Mouse (Mus musculus) stomach, postnatal 0 days (tissue): ENCODE measurements around the gene Pwp2. TPM values are rescaled to one million over a fixed set of nuclear protein-coding genes. Genes with fewer than 3 reads are reported as not detected.
A peak's percentile ranks its signal among the peaks of the same experiment; 100 is the strongest.

Experiments
- ATAC-seq: fragments of 200-750 bp; cut with Nextera tagmentation; 2 replicates; pipeline ENCODE4 v1.8.0; 2017; ENCODE audit not compliant: low FRiP score, low TSS enrichment
- DNase-seq: peaks from one replicate; pipeline ENCODE4 v3.0.0-alpha.2; 2016; ENCODE audit warnings: low spot score
- H3K27ac ChIP-seq: fragments of 300-500 bp; sonication (generic); replicated peaks from 2 replicates; pipeline ENCODE4 v1.5.1; 2014; ENCODE audit warnings: mild to moderate bottlenecking, control low read depth
- H3K27me3 ChIP-seq: fragments of 300-500 bp; sonication (generic); 2 replicates; pipeline ENCODE4 v1.6.1; 2014; ENCODE audit warnings: low read length; ENCODE audit not compliant: control insufficient read depth, insufficient read depth
- H3K36me3 ChIP-seq: fragments of 300-500 bp; sonication (generic); 2 replicates; pipeline ENCODE4 v1.6.1; 2014; ENCODE audit warnings: low read length, mixed read lengths; ENCODE audit not compliant: control insufficient read depth, insufficient read depth
- H3K4me1 ChIP-seq: fragments of 300-500 bp; sonication (generic); replicated peaks from 2 replicates; pipeline ENCODE4 v1.6.1; 2014; ENCODE audit warnings: antibody characterized with exemption; ENCODE audit not compliant: control insufficient read depth, insufficient read depth
- H3K4me2 ChIP-seq: fragments of 300-500 bp; sonication (generic); replicated peaks from 2 replicates; pipeline ENCODE4 v1.6.1; 2014; ENCODE audit warnings: low read depth, mild to moderate bottlenecking, control low read depth, moderate library complexity
- H3K4me3 ChIP-seq: fragments of 300-500 bp; sonication (generic); 2 replicates; pipeline ENCODE4 v1.5.1; 2014; ENCODE audit warnings: low read depth, low read length, control low read depth
- H3K9ac ChIP-seq: fragments of 300-500 bp; sonication (generic); 2 replicates; pipeline ENCODE4 v1.6.1; 2014; ENCODE audit warnings: mild to moderate bottlenecking, low read length, control low read depth, mixed read lengths
- H3K9me3 ChIP-seq: fragments of 300-500 bp; sonication (generic); 2 replicates; pipeline ENCODE4 v1.6.1; 2016; ENCODE audit warnings: low read length; ENCODE audit not compliant: control insufficient read depth
- CTCF ChIP-seq: IDR thresholded peaks from 2 replicates; pipeline ENCODE4 v1.5.1; 2016; ENCODE audit warnings: antibody characterized with exemption, low read depth, mild to moderate bottlenecking, moderate library complexity
- EP300 ChIP-seq: optimal IDR thresholded peaks from 2 replicates; pipeline ENCODE3; 2016; ENCODE audit warnings: antibody characterized with exemption
- WGBS: fragments of 180-500 bp; shearing (Covaris S2); extraction: QIAGEN DNeasy Blood & Tissue Kit; methylation state at CpG from one replicate; pipeline ENCODE4 v1.1.7; 2014; 5-methylcytosine and 5-hydroxymethylcytosine counted together
- polyA plus RNA-seq: library from polyadenylated mRNA; unstranded; fragments of >200 nt; fragmentation: Nextera tagmentation; extraction: Ambion mirVana; gene quantifications from 2 replicates; pipeline ENCODE4 v1.2.1, GENCODE M21; 2015

Gene Pwp2
- polyA plus RNA-seq, 1 experiment from 2014 or later, result 6.2 TPM

DNA sequence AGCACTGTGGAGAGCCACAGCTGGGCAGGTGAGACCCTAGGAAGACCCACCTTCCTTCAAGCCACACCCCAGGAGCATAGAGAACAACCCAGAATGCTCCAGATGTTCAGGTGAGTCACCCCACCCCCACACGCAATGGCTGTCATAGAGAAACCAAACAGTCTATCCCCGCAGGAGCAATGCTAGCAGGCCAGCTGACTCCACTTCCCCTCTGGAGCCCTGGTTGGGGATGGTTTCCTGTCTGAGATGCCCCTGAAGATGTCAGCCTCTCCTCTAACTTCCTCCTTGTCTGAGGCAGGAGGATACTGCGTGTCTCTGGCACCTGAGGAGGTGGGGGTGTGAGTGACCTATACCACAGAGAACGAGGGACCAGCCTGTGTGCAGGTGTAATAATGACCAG is 50.5 kb downstream of the Pwp2 start:
- no peak overlapping the region for H3K4me3 ChIP-seq
- H3K9me3 ChIP-seq, result no peaks in the 10 kb centered on the region
- ATAC-seq, result no peak
- no peaks in the 10 kb centered on the region for H3K36me3 ChIP-seq
- WGBS, result 70% methylated on average over 4 of the region's 4 CpGs
- peaks cover 7% of the 10 kb centered on the region for H3K4me1 ChIP-seq
- no peak for DNase-seq
- peak overlapping the region; percentile 24; the same call in 1 of the 2 replicates for H3K27ac ChIP-seq
- TF ChIP-seq CTCF (no peak), EP300 (no peak)
- H3K4me2 ChIP-seq, result no peak overlapping the region
- H3K9ac ChIP-seq, result no peak overlapping the region
- H3K27me3 ChIP-seq, result no peaks in the 10 kb centered on the region

DNA sequence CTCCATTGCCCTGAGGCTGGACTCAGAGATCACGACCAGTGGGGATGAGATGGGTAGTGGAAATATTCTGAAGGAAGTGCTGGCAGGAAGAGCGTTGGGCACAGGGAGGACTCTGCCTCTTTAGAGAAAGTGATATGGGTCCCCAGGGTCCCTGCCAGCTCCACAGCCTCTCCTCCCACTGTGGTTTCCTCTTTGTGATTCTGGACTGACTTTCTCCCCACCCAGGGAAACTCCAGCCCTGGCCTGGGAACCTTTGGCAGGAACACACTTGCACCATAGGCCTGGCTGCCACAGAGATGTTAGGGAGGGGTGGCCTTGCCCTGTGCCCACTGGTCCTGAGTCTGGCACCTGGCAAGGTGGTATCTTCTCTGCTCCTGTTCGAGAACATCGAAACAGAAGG is 55.0 kb downstream of the Pwp2 start:
- 77% methylated on average over 4 of the region's 4 CpGs for WGBS
- H3K4me1 ChIP-seq, result peaks cover 6% of the 10 kb centered on the region
- H3K4me3 ChIP-seq, result no peak overlapping the region
- ATAC-seq (no peak), DNase-seq (no peak)
- H3K36me3 ChIP-seq, result no peaks in the 10 kb centered on the region
- no peaks in the 10 kb centered on the region for H3K27me3 ChIP-seq
- H3K9ac ChIP-seq, result no peak overlapping the region
- TF ChIP-seq CTCF, result no peak
- TF ChIP-seq EP300, result no peak
- no peak overlapping the region for H3K27ac ChIP-seq
- no peaks in the 10 kb centered on the region for H3K9me3 ChIP-seq
- H3K4me2 ChIP-seq, result no peak overlapping the region

DNA sequence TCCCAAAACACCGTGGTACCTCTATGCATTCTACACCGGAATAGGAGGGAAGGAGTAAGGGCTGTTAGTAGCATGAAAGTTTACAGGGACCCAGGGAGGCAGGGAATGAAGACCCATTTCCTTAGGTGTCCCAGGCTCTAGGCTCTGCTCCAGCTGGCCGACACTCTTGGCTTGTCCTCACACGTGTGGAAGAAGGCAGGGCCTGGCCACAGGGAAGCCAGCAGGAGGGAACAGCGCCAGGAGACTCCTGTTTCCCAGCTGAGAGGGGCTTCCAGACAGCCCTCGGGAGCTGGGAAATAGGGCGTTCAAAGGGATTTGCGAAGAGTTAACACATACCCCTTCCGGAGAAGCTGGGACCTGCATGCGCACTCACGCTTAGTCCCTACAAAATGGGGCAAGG is 55.5 kb downstream of the Pwp2 start:
- Histone ChIP-seq H3K4me3 (no peak overlapping the region), H3K9me3 (no peaks in the 10 kb centered on the region), H3K27me3 (no peaks in the 10 kb centered on the region), H3K36me3 (no peaks in the 10 kb centered on the region), H3K27ac (no peak overlapping the region), H3K4me2 (no peak overlapping the region), H3K4me1 (peaks cover 3% of the 10 kb centered on the region; the same call in 1 of the 2 replicates), H3K9ac (no peak overlapping the region)
- no peak for TF ChIP-seq EP300
- TF ChIP-seq CTCF, result no peak
- WGBS, result 41% methylated on average over 11 of the region's 11 CpGs
- no peak for DNase-seq
- no peak for ATAC-seq

DNA sequence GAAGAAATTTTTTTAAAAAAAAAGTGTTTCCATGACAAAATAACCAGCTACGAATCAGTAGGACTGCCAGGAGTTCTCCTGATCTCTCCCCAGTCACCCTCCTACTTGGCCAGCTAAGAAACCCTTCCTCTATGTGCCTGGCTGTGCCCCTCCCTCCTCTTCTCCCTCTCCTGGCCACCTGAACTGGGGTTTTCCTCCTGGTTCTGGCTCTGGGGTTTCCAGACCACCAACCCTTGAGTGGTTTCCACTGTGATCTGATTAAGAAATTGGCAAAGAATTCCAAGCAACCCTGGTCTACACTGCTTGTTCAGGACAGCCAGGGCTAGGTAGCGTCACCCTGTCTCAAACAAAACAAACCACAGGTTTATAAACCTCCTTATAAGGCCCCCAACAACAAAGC is 56.3 kb downstream of the Pwp2 start:
- WGBS, result 69% methylated on average over 2 of the region's 2 CpGs
- no peak overlapping the region for H3K9ac ChIP-seq
- no peak overlapping the region for H3K4me3 ChIP-seq
- H3K36me3 ChIP-seq, result no peaks in the 10 kb centered on the region
- ATAC-seq (no peak), DNase-seq (no peak)
- H3K4me1 ChIP-seq, result peaks cover 3% of the 10 kb centered on the region; the same call in 1 of the 2 replicates
- H3K9me3 ChIP-seq, result no peaks in the 10 kb centered on the region
- no peak overlapping the region for H3K4me2 ChIP-seq
- H3K27me3 ChIP-seq, result no peaks in the 10 kb centered on the region
- H3K27ac ChIP-seq, result no peak overlapping the region
- no peak for TF ChIP-seq EP300
- no peak for TF ChIP-seq CTCF

DNA sequence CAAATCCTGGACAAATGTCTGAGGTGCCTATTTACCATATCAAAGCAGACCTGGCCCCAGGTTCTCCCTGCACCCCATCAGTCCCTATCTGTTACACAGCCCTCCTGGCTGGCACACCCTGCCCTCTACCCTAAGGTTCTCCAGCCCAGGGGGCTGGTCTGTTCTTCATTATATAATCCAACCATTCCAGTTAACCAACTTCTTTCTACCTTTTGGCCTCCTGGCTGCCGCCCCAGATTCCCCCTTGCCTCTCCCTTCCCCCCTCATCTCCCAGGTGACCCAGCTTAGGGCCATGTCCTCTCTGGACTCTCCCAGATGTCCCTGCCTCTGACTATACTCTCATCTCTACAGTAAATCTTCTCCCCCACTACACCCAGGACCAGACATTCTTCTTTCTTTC is 57.0 kb downstream of the Pwp2 start:
- peak overlapping the region; percentile 45; the same call in 1 of the 2 replicates for H3K27ac ChIP-seq

DNA sequence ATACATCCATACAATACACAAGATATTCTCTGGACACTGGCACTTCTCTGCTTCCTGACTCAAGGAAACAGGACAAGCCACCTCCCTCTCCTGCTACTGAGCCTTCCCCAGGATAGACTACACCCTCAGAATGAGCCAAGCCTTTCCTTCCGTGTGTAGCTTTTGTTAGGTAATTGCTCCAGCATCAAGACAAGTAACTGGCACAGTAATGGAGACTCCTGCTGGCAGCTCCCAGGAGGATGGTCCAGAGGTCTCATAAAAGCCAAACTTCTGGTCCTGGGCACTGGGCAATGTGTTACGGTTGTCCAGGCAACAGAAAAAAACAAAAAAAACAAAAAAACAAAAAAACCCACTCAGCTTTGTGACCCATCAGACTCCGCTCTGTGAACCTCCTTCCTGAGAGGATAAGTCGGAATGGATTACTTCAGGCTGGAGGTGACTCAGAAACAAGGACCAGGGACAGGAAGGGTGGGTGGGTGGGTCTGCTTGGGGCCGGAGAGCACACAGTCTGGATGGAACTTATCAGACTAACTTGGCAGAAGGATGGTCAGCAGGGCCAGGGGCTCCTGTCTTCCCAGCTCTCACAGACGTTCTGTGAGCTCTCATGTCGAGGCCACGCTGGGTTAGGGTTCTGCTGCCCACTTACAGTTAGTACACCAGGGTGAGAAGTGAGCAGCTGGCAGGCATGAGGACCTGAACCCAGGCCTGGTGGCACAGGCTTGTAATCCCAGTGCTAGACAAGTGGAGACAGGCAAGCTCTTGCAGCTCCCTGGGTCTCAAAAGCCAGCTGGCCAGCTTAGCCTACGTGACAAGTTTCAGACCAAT is 57.7 kb downstream of the Pwp2 start:
- Histone ChIP-seq H3K36me3 (no peaks in the 10 kb centered on the region), H3K4me1 (peaks cover 3% of the 10 kb centered on the region; the same call in 1 of the 2 replicates), H3K4me3 (no peak overlapping the region), H3K9me3 (no peaks in the 10 kb centered on the region), H3K27ac (peak overlapping the region; percentile 45), H3K9ac (no peak overlapping the region), H3K4me2 (no peak overlapping the region), H3K27me3 (no peaks in the 10 kb centered on the region)
- ATAC-seq (peak; percentile 73), DNase-seq (no peak)
- no peak for TF ChIP-seq EP300
- peak; percentile 33 for TF ChIP-seq CTCF
- 66% methylated on average over 9 of the region's 9 CpGs for WGBS

More for the DNA sequence above, 57.0 kb downstream of the Pwp2 start:
- Histone ChIP-seq H3K36me3 (no peaks in the 10 kb centered on the region), H3K4me2 (no peak overlapping the region), H3K4me3 (no peak overlapping the region), H3K4me1 (peaks cover 3% of the 10 kb centered on the region; the same call in 1 of the 2 replicates), H3K27me3 (no peaks in the 10 kb centered on the region), H3K9ac (no peak overlapping the region), H3K9me3 (no peaks in the 10 kb centered on the region)
- WGBS, result 42% methylated on average over 1 of the region's 1 CpGs
- DNase-seq (no peak), ATAC-seq (no peak)
- TF ChIP-seq EP300 (no peak), CTCF (no peak)
